Mouse (Mus musculus): ENCODE data around the gene Fbln2.
"Not testable (repeated sequence)": the region's sequence is repeated elsewhere in the genome, so short reads cannot be mapped to it uniquely, and the experiment has no call there.

Gene Fbln2

DNA sequence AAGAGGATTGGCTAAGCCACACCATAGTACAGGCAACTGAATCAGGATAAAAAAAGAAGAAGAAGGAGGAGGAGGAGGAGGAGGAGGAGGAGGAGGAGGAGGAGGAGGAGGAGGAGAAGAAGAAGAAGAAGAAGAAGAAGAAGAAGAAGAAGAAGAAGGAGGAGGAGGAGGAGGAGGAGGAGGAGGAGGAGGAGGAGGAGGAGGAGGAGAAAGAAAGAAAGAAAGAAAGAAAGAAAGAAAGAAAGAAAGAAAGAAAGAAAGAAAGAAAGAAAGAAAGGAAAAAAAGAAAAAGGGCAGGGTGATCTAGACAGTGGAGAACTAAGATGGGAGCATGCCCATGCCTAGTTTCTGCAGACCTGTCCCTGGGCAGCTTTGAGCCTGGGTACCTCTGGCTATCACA is at the start of gene Fbln2:
TSS of gene Fbln2 (plus strand) at position 301 of the 400 bp plus-strand sequence.
- DNase-seq (ENCODE audit: extremely low read depth, insufficient read length, low spot score): not testable (repeated sequence)

DNA sequence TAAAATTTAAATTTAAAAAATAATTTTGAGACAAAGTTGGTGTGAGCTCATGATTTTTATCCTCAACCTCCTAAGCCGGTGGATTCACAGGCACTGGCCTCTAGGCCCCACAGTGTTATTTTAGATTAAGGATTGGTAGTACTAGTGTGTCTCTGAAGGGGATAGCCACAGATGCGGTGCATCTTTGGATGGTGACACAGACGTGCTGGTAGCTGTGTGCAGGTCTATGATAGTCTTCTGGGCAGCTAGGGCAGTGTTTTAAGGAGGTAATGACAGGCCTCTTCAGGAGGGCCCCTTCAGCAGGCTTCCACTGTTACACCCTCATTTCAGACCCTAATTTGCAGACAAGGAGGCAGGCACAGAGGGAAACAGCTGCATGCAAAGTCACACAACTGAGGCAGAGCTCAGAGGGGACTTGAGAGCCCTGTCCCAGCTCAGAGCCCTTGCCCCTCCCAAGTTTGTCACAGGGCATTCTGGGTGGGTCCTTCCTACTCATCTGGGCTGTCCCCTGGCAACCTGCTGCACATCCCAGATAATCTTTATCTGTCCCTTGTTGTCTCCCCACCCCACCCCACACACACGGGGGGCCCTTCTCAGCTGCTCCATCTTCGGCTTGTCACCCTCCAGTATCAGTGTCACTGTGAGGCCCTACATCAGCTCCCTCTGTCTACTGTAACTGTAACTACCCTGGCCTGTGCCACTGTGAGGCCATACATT is 48.9 kb upstream of the Fbln2 start:
- DNase-seq (ENCODE audit: extremely low read depth, insufficient read length, low spot score): no peak

DNA sequence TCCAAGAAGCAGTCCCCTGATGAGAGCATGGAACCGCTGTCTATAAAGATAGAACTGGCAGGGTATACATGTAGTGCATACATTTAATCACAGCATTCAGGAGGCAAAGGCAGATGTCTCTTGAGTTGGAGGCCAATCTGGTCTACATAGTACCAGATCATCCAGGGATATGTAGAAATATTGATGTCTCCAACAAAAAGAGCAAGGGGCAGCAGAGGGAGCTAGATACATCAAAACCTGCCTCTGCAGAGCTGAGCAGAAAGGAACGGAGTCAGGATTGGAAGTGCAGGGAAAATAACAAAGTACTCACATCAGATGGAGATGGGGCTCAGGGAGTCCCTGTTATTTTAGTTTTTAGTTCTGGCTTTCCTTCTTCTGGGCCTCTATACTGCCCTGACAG is 47.7 kb upstream of the Fbln2 start:
- no peak for DNase-seq (ENCODE audit: extremely low read depth, insufficient read length, low spot score)

DNA sequence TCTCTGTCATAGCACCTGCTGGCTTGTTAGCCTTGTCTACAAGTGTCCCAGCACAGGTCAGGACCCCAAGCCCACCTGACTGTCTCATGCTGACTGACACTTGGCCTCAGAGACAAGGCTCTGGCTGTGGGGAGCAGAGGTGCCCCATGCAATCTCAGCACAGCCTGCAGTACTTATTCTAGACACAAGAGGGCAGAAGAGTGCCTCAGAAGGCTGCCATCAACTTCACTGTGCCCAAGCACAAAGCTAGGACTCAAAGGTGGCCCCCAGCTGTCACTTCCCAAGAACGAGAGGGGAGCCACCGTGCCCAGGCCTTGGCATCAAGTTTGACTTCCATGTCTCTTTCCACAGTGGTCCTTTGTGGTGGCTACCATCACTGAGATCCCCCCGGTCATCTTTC is 47.0 kb upstream of the Fbln2 start:
- no peak for DNase-seq (ENCODE audit: extremely low read depth, insufficient read length, low spot score)

DNA sequence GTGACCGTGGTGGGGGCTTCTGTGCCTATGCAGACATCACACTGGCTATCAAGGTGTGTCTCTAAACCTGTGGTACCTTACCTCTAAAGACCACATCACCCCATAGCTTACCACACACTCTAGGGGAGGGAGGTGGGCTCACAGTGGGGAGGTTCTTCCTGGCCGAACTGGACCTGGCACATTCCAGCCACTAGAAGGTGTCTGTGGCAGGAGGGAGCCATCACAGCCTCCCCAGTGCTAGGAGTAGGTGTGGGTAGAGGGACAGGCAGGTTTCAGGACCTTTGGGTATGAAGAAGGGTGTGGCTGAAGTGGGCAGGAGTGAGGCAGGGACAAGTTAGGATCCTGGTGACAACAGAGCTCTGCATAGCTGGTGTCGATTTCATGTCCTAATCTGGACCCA is 44.4 kb upstream of the Fbln2 start:
- no peak for DNase-seq (ENCODE audit: extremely low read depth, insufficient read length, low spot score)

DNA sequence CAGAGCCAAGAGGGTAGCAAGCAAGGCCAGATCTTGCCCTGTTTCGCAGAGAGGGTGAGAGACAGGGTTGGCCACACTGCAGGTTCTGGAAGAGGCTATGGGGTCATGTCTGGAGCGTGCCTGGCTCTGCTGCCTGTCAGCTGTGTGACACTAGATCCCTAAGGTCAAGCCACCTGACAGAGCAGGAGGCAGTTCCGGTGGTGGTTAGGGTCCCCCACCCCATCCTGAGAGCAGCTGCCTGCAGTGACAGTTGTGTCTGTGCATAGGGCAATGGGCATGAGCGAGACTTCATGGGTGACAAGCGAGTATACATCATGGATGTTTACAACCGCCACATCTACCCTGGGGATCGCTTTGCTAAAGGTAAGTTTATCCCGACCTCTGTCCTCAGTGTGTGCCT is 43.1 kb upstream of the Fbln2 start:
- no peak for DNase-seq (ENCODE audit: extremely low read depth, insufficient read length, low spot score)

DNA sequence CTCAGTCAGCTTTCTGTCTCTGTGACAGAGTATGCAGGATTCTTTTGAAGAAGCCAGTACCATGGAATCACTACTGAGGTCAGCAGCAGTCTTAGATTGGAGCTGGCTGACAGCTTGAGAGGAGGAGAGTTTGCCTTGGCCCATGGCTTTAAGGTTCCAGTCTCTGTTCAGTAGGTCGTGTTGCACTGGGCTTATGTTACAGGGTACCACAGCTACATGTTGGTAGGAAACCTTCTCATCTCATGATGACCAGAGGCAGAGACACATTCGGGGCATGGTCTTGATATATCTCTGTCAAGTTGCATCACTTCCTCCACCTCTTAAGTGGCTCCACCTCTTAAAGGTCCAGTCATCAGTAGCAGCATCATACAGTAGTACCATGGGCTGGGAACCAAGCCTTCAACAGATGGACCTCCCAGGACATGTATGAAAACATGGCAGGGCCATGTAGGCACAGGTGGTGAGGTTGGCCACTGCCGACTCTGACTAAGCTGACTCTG is 40.8 kb upstream of the Fbln2 start:
- DNase-seq (ENCODE audit: extremely low read depth, insufficient read length, low spot score): no peak

DNA sequence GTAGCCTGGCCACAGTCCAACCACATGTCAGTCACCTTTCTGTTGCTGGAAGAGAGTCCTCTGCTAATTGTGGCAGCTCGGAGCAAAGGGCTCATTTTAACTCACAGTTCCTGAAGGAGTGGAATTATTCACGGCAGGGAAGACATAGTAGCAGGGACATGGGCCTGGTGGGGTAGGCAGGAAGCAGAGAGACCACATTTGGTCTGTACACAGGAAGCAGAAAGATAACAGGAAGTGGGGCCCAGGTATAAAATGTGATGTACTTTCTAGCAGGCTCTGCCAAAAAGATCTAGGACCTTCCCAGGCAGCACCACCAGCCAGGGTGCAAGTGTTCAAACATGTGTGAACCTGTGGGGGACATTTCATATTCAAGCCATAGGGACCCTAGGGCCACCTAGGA is 39.9 kb upstream of the Fbln2 start:
- DNase-seq (ENCODE audit: extremely low read depth, insufficient read length, low spot score): no peak

DNA sequence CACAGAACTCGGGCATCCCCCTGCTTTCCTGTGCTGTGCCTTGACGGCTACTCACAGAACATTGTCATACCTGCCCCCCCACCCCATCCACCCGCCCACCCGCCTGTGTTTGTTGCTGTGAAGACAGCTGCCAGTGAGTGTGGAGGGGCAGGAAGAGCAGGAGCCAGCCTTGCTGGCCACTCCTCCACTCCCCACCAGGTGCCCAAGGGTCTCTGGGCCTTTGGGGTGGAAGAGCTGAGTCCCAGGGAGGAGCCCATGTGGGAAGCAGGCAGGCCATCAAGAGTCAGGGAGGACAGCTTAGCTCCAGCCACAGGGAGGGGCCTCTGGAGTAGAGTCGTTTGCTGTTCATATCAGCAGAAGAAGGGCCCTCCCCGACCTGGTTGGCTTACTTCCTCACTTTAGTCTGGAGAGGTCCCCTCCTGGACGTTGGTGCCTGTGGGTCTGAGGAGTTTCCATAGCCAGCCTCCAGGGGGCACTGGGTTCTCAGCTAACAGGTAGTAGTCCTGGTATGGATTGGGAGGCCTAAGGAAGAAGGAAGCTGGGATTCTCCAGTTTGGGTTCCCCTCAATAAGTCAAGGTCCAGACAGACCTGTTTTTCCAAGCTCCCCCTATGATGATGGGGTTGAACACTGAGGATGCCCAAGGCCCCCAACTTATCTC is 38.9 kb upstream of the Fbln2 start:
- DNase-seq (ENCODE audit: extremely low read depth, insufficient read length, low spot score): no peak

DNA sequence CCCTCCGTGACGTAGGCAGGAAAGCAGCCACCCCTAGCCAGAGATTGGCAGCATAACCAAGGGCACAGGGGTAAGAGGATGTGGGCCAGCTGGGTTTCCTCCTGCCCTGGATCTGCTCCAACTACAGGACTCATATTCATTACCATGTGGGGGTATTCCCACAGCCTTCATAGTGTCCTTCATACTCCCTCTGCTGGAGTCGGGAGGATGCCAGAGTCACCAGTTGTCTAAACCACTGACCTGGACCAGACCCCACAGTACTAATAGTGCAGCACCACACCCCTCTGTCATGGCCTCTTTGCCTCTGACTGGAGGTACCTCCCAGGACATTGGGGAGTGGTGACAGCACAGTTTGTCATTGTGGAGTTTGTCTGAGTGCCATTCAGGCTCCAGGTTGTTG is 38.0 kb upstream of the Fbln2 start:
- no peak for DNase-seq (ENCODE audit: extremely low read depth, insufficient read length, low spot score)

DNA sequence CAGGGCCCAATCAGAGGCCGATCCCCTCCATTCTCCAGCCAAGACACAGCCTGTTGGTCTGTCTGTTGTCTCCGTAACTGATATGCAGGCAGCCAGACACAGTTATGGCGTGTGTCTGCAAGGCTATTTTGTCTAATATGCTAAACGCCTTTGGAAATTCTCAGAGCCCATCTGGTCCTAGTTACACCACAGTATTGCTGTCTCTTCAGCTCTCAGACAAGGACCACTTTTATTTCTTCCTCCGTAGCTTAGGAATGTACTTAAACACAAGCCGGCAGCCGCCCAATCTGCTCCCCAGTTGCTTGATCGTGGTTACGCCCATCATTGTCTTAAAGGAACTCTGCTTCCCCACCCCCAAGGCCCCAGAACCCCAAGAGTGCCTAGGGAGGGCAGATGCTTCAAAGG is 31.5 kb upstream of the Fbln2 start:
- DNase-seq (ENCODE audit: extremely low read depth, insufficient read length, low spot score): no peak

DNA sequence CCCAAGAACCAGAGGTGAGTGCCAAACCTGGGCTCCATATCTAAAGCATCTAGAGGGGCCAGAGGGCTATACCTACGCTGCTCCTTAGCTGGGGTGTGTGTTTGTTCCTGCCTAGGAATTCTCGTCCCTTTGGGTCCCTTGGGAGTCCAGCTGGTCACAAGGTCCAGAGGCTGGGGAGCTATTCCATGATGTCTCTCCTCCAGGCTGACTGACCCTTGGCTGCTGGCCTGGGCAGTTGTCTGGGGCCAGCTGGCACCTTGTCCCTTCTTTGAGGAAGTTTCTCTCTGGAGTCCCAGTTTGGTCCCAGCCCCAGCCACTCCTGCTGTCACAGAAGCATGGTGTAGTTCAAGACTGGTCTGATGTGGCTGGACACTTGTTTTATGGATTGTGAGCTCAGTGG is 30.9 kb upstream of the Fbln2 start:
- DNase-seq (ENCODE audit: extremely low read depth, insufficient read length, low spot score): peak; percentile 59

DNA sequence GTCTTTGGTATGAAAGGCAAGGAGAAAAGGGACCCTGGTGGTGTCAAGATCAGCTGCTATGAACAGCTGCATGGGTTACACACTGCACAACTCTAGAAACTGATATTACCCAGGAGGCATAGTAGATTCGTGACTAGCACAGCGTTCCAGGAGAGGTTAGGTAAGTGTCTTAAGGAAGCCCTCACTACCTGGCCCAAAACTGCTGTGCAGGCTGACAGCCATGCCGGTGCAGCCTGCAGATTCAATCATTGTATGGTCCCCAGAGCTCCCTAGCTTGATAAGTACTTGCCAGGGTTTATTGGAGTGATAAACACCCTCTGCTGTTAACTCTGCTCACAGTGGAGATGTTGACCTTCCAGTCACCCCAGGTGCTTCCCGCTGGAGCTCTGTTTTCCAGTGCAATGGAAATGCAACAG is 30.2 kb upstream of the Fbln2 start:
- DNase-seq (ENCODE audit: extremely low read depth, insufficient read length, low spot score): no peak

DNA sequence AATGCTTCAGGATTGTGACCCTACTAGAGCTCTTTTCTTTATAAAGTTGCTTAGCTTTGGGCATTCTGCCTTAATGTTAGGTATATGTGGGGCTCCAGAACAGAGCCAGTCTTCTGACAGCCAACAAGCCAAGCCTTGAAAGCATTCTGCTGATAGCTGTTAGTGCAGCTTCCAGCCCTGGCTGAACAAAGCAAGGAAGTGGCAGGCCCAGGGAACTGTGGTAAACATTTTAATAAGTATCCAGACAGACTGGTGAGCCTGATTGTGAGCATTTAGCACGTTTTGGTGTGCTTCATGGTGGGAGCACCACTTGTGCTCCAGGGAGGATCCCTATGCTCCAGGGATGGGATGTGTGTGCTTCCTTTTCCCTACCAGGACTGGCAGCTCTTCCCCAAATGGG is 29.2 kb upstream of the Fbln2 start:
- DNase-seq (ENCODE audit: extremely low read depth, insufficient read length, low spot score): no peak

DNA sequence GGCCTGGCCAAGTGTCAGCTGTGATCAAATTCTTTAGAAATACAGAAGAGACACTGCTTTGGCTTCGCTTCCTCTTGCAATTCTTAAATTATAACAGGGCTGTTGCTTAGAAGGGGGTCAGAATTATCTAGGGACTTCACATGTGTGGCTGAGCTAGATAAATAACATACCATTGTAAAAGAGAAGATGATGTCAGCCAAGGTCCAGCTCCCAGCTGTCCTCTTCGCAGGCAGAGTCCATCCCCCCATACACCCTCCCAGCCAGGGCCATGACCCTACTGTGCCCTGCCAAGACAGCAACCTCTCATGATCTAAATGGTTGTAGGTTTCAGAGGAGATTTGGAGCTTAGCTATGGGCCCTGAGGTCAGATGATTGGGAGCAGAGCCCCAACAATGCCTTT is 28.3 kb upstream of the Fbln2 start:
- DNase-seq (ENCODE audit: extremely low read depth, insufficient read length, low spot score): no peak

DNA sequence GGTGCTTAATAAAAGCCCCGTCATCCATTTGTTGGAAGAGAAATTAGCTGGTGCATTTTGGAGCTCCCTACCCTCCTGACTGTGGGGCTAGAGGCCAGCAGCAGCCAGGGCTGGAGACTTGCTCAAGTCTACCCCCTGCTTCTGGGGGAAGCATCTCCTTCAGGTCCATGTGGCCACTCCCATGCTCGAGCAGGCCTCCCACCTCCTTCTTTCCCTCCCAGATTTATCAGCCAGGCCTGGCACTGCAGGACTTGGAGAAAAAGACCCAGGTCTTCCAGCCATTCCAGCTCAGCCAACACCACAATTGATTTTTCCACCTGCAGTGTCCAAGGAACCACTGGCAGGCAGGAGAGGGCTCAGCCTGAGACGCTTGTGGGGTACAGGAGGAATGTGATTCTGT is 27.5 kb upstream of the Fbln2 start:
- DNase-seq (ENCODE audit: extremely low read depth, insufficient read length, low spot score): no peak

DNA sequence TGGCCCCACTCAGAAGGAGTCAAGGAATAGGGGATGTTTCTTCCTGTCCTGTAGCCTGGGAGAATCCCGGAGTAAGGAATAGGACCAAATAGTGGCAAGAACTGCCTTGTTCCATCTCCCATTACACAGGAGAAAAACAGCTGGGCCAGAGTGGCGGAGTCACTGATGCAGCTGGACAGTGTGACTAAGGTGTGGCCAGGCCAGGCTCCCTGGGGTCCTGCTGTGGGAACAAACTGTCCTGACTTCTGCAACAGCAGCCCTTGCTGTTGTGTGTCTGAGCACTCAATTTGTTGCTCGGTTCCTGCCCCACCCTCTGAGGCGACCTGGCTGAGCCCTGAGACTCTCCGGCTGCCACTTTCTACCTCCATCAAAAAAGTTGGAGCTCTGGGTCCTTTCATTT is 26.8 kb upstream of the Fbln2 start:
- DNase-seq (ENCODE audit: extremely low read depth, insufficient read length, low spot score): no peak

DNA sequence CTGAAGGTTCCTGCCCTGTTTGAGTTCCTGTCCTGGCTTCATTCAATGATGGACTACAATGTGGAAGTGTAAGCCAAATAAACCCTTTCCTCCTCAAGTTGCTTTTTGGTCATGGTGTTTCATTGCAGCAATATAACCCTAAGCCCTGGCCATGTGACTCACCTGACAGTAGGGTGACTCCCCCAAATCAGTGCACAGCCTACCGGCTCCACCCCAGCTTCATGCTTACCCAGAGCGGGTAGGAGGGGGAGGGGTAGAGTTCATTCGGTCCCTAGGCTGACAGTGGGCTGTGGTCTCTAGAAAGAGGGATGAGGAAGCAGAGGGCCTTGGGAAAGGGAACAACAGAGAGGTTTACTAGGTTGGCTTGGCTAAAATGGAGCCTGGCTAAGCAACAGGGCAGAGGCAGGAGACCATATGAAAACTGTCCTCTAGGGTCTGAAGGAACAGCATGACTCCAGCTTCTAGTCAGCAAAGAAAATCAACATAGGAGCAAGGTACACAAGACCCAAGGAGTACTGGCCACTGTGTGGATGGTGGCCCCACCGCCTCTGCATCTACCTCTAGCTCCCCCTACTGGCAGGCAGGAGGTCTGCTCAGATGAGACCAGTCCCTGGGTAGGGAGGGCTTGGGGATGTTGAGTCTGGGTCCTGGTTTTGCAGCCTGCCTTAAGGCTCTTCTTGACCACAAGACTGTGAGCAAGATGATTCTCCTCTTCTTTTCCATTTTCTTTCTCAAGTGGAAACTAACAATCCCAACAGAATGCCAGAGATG is 25.9 kb upstream of the Fbln2 start:
- DNase-seq (ENCODE audit: extremely low read depth, insufficient read length, low spot score): no peak

DNA sequence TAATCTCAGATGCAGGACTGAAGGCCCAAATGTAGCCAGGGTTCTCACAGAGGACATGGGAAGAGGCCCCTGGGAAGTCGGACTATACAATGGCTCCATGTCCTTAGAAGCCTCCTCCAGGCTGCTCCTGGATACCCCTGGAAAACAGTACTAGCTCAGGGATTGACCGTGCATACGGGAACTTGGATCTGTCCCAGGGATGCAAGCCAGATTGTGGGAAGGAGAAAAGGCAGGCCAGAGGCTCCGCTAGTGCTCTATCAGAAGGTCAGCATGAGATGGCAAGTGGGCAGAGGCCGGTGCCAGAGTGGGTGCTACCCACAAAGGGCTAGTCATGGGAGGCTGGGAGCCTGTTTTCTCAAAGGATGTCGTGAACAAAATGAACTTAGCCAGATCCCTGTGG is 25.3 kb upstream of the Fbln2 start:
- peak; percentile 47 for DNase-seq (ENCODE audit: extremely low read depth, insufficient read length, low spot score)

DNA sequence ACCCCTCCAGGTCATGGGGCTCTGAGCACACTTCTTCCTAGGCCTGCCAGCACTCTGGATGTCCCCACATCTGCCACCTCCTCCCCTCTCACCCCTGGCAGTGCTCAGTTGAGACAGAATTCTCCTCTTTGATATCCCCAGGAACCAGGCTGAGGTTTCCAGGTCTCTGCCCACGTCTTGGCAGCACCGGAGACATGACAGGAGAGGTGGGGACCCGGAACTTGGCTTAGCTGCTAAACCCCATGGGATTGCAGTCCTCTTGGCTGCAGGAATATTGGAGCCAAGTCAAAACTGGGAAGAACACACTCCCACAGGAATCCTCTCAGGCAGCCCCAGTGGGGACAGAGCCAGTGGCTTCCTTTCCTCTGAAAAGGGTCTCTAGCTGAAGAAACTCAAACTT is 24.4 kb upstream of the Fbln2 start:
- peak; percentile 50 for DNase-seq (ENCODE audit: extremely low read depth, insufficient read length, low spot score)

DNA sequence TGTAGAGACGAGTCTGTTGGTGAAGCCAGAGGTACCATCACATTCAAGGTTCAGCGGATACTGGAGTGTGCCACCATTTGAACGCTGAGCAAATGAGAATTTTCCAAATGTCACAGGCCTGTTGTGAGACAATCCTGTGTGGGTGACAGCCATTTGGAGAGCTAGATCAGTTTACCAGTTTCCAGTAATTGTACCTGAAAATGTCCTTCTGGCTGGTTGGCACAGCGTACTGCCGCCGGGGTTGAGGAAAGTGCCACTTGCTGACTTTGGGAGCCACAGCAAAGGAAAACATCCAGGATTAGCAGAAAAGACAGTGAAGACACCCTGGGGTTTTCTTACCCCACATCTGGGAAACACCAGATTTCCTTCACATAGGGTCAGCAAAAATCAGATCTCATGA is 22.3 kb upstream of the Fbln2 start:
- no peak for DNase-seq (ENCODE audit: extremely low read depth, insufficient read length, low spot score)

DNA sequence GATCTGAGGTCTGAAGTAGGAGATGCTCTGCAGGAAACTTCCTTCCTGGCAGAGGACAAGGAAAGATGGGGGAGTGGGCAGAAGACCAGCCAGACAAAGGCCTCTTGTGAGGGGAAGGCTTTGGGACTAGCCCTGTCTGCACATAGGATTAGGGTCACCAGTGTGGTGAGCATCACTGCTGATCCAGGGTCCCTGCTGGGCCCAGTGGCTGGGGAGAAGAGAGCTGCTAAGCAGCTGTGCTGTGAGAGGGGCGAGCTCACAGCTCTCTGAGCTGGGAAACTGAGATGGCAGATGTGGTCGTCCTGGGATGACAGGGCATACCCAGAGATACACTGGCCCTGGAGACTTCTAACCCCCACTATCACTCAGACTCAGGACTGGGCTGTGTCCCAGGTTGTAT is 20.8 kb upstream of the Fbln2 start:
- no peak for DNase-seq (ENCODE audit: extremely low read depth, insufficient read length, low spot score)

Data from 3134 (cell line).